Mouse (Mus musculus): ENCODE measurements around the gene Hoxa3.

DNA sequence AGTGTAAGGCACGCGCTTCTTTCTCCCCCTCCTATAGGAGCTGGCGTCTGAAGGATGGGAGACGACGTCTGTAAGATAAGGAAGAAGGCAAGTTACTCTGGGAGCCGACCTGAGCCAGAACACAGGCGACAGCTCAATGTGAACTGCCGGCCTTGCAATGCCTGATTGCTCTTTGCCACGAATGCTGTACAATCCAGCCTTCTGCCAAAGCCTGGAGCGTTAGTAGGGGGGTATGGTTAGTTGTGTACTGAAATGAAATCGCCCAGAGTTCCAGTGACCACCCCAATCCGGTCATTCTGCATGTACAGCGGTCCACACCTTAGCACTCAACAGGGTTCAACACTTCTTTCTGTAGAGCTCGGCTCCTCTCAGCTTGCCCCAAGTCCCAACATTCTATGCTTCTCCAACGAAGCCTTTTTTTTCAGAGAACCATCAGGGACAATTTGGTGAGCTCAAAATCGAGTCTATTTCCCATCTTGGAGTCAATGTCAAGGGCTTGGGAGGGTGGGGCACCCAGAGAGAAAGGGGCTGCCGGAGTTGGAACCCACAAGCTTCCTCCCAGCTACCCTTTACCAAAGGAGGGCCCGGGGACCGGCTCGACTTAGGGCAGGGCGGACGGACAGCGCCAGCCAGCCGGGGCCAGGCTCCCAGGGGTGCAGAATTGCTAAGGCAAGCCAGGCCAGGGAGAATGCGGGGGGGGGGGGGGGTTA lies 46.1 kb upstream of the Hoxa3 start:
- no peak for TF ChIP-seq GATA1 (IDR thresholded peaks at IDR 0.05; ENCODE audit: low read length)
- no peak for TF ChIP-seq TAL1 (IDR thresholded peaks at IDR 0.05; ENCODE audit: low read length)

Data from erythroblast, embryonic 14.5 days (primary cell).